Mouse (Mus musculus) stomach, postnatal 0 days (tissue): ENCODE data around the gene A430005L14Rik.
"Not testable (repeated sequence)": the region's sequence is repeated elsewhere in the genome, so short reads cannot be mapped to it uniquely, and the experiment has no call there.

Source experiments
- CTCF ChIP-seq: IDR thresholded peaks from 2 replicates; pipeline ENCODE4 v1.5.1; 2016; ENCODE audit warnings: antibody characterized with exemption, low read depth, mild to moderate bottlenecking, moderate library complexity
- EP300 ChIP-seq: optimal IDR thresholded peaks from 2 replicates; pipeline ENCODE3; 2016; ENCODE audit warnings: antibody characterized with exemption

DNA sequence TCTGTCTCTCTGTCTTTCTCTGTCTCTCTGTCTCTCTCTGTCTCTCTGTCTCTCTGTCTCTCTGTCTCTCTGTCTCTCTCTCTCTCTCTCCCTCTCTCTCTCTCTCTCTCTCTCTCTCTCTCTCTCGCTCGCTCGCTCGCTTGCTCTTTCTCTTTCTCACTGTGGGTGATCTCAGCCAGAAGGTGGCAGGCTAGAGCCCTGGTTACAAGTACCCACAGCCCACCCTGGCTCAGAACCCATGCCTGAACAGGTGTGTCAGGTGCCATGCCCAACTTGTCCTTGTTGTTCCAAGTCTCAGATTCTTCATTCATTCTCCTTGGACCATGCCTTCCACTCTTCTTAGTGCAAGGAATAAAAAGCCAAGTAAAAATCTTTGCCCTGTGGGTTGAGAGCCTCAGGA, 34.9 kb upstream of the A430005L14Rik start:
- peak; percentile 52 for TF ChIP-seq CTCF
- not testable (repeated sequence) for TF ChIP-seq EP300
